Mouse (Mus musculus) hindbrain, embryonic 11.5 days (tissue): ENCODE data around the gene Olfr490. TPM values are rescaled to one million over a fixed set of nuclear protein-coding genes. Genes with fewer than 3 reads are reported as not detected.

Experiments used
- ATAC-seq: fragments of 200-750 bp; cut with Nextera tagmentation; 2 replicates; pipeline ENCODE4 v1.8.0; 2017; ENCODE audit warnings: mild to moderate bottlenecking, moderate TSS enrichment, moderate library complexity; ENCODE audit not compliant: low FRiP score
- DNase-seq: peaks from one replicate; pipeline ENCODE4 v3.0.0-alpha.2; 2015; ENCODE audit warnings: low spot score
- H3K27ac ChIP-seq: fragments of 300-500 bp; sonication (generic); 2 replicates; pipeline ENCODE4 v1.5.1; 2014; ENCODE audit warnings: mild to moderate bottlenecking, low read depth, low read length
- H3K27me3 ChIP-seq: fragments of 300-500 bp; sonication (generic); 2 replicates; pipeline ENCODE4 v1.6.1; 2014; ENCODE audit warnings: mild to moderate bottlenecking, low read length, moderate library complexity, mixed read lengths; ENCODE audit not compliant: control insufficient read depth, insufficient read depth
- H3K36me3 ChIP-seq: fragments of 300-500 bp; sonication (generic); 2 replicates; pipeline ENCODE4 v1.6.1; 2014; ENCODE audit warnings: mild to moderate bottlenecking, low read length, moderate library complexity, mixed read lengths; ENCODE audit not compliant: control insufficient read depth, insufficient read depth
- H3K4me1 ChIP-seq: fragments of 300-500 bp; sonication (generic); replicated peaks from 2 replicates; pipeline ENCODE4 v1.6.1; 2014; ENCODE audit warnings: low read length, mixed read lengths; ENCODE audit not compliant: control insufficient read depth, insufficient read depth
- H3K4me2 ChIP-seq: fragments of 300-500 bp; sonication (generic); replicated peaks from 2 replicates; pipeline ENCODE4 v1.6.1; 2014; ENCODE audit warnings: mild to moderate bottlenecking, low read depth, low read length
- H3K4me3 ChIP-seq: fragments of 300-500 bp; sonication (generic); 2 replicates; pipeline ENCODE4 v1.5.1; 2014; ENCODE audit warnings: low read depth, low read length
- H3K9ac ChIP-seq: fragments of 300-500 bp; sonication (generic); 2 replicates; pipeline ENCODE4 v1.6.1; 2014; ENCODE audit warnings: low read depth, low read length
- H3K9me3 ChIP-seq: fragments of 300-500 bp; sonication (generic); 2 replicates; pipeline ENCODE4 v1.6.1; 2016; ENCODE audit warnings: low read length; ENCODE audit not compliant: control insufficient read depth
- WGBS: fragments of 180-500 bp; shearing (Covaris S2); extraction: QIAGEN DNeasy Blood & Tissue Kit; methylation state at CpG from one replicate; pipeline ENCODE4 v1.1.7; 2014; 5-methylcytosine and 5-hydroxymethylcytosine counted together
- polyA plus RNA-seq: library from polyadenylated mRNA; unstranded; fragments of >200 nt; fragmentation: Nextera tagmentation; extraction: Ambion mirVana; gene quantifications from 2 replicates; pipeline ENCODE4 v1.2.1, GENCODE M21; 2014

Olfr490 gene
- polyA plus RNA-seq: not detected in 2 replicates

DNA sequence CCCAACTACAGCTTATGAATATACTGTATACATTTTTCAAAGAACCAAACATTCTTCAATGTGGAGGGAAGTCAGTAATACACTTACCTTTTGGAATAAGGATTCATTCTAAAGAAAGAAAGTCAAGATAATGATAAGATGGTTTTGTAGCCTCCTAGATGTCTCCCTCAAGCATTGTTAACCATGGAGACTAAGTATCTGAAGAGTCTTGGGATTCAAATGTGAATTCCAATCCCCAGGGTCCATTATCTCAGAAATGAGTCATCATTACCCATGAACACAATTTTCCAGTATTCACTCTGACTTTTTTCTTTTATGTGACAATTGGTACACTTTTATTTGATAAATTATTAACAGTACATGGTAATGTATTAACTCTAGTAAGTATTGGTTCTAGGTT lies at the start of gene Olfr490:
Olfr490 (minus strand) TSS at position 101 of the 400 bp plus-strand sequence.
- no peak within 1 kb of the TSS for H3K27ac ChIP-seq
- H3K4me3 ChIP-seq: no peak within 1 kb of the TSS
- no peak within 1 kb of the TSS for H3K9ac ChIP-seq
- no peaks in the 10 kb centered on the region for H3K27me3 ChIP-seq
- H3K4me2 ChIP-seq: no peak within 1 kb of the TSS
- no peaks in the 10 kb centered on the region for H3K36me3 ChIP-seq
- H3K4me1 ChIP-seq: no peaks in the 10 kb centered on the region
- no peaks in the 10 kb centered on the region for H3K9me3 ChIP-seq
- ATAC-seq: no peak
- no peak for DNase-seq

DNA sequence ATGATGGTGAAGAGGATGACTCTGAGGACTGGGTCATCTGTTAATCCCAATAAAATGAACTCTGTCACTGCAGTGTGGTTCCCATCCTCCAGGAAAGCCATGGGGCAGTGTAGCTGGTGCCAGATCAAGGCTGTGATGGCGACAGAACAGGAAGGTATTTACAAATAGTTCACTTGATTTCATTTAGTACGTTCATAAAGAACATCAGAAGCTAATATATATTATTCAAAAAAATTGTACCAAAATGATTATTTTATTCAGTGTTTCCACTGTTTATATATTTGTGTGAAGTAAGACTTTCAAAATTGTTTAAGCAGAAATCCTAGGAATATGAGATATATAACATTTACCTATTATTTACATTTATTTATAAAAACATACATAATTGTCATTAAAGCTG lies 34.8 kb upstream of the Olfr490 start, which contains the start of gene Olfr492:
Olfr492 (minus strand) TSS at position 101 of the 400 bp plus-strand sequence.
- no peaks in the 10 kb centered on the region for H3K36me3 ChIP-seq
- H3K27ac ChIP-seq: no peak within 1 kb of the TSS
- no peak within 1 kb of the TSS for H3K4me2 ChIP-seq
- H3K27me3 ChIP-seq: no peaks in the 10 kb centered on the region
- no peaks in the 10 kb centered on the region for H3K4me1 ChIP-seq
- H3K9ac ChIP-seq: no peak within 1 kb of the TSS
- WGBS: 93% methylated on average over 2 of the region's 2 CpGs
- no peaks in the 10 kb centered on the region for H3K9me3 ChIP-seq
- ATAC-seq (no peak), DNase-seq (no peak)
- no peak within 1 kb of the TSS for H3K4me3 ChIP-seq

DNA sequence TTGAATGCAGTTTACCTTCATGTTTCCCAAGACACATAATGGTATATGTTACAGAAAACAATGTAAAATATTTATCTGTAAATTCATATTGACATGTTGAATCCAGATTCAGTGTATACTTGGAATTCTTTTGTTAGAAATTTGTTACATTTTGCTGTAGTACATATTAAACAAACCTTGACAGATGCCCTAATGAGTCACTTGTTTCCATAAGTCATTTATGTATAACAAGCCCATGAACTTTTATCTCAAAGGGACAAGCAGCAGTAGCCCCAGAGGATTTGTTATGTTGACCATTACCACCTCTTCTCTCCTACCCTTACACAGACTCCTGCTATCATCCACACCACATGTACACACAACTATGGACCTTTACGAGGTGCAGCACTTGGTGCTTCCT lies 24.4 kb upstream of the Olfr490 start, which contains the start of gene Olfr491:
Olfr491 (plus strand) TSS at position 301 of the 400 bp plus-strand sequence.
- no peaks in the 10 kb centered on the region for H3K9me3 ChIP-seq
- no peaks in the 10 kb centered on the region for H3K4me1 ChIP-seq
- WGBS: 72% methylated on average over 1 of the region's 1 CpGs
- H3K4me3 ChIP-seq: no peak within 1 kb of the TSS
- H3K9ac ChIP-seq: no peak within 1 kb of the TSS
- DNase-seq: no peak
- H3K27me3 ChIP-seq: no peaks in the 10 kb centered on the region
- no peak within 1 kb of the TSS for H3K27ac ChIP-seq
- no peak for ATAC-seq
- H3K36me3 ChIP-seq: no peaks in the 10 kb centered on the region
- H3K4me2 ChIP-seq: no peak within 1 kb of the TSS

DNA sequence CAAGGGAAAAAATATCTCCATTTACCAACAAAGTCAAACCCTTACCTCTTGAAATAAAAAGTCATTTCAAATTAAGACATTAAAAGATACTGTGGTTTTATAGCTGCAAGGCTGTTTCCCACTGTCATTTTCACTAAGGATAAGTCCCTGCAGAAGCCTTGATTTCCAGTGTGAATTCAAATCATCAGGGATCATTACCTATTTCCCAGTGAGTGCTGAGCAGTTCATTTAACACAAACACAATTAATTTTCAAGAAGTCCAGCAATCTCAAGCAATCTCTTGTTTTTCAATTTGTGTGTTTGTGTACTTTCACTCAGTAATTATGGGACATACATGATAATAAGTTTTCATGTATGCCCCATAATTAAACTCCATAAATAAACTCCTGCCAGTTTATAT lies 30.5 kb downstream of the Olfr490 start, which contains the start of gene Olfr488:
Olfr488 (minus strand) TSS at position 101 of the 400 bp plus-strand sequence.
- Histone ChIP-seq H3K4me1 (no peaks in the 10 kb centered on the region), H3K4me2 (no peak within 1 kb of the TSS), H3K9ac (no peak within 1 kb of the TSS), H3K27me3 (no peaks in the 10 kb centered on the region), H3K36me3 (no peaks in the 10 kb centered on the region), H3K27ac (no peak within 1 kb of the TSS), H3K9me3 (no peaks in the 10 kb centered on the region), H3K4me3 (no peak within 1 kb of the TSS)
- ATAC-seq (no peak), DNase-seq (no peak)

Other genes starting within 250 kb of the Olfr490 start
- not detected in 2 replicates for gene Olfr479, start 238.2 kb downstream of the Olfr490 start, polyA plus RNA-seq
- gene Olfr480, start 221.6 kb downstream of the Olfr490 start, polyA plus RNA-seq: not detected in 2 replicates
- gene Olfr481, start 209.1 kb downstream of the Olfr490 start, polyA plus RNA-seq: not detected in 2 replicates
- 0.07 TPM in 1 of 2 replicates, not detected in the other for gene Olfr482, start 191.3 kb downstream of the Olfr490 start, polyA plus RNA-seq
- not detected in 2 replicates for gene Olfr483, start 188.1 kb downstream of the Olfr490 start, polyA plus RNA-seq
- gene Olfr484, start 161.5 kb downstream of the Olfr490 start, polyA plus RNA-seq: not detected in 2 replicates
- gene Olfr485, start 129.1 kb downstream of the Olfr490 start, polyA plus RNA-seq: not detected in 2 replicates
- not detected in 2 replicates for gene Olfr486, start 116.2 kb downstream of the Olfr490 start, polyA plus RNA-seq
- not detected in 2 replicates for gene Olfr487, start 74.3 kb downstream of the Olfr490 start, polyA plus RNA-seq
- not detected in 2 replicates for gene Olfr488, start 30.6 kb downstream of the Olfr490 start, polyA plus RNA-seq
- not detected in 2 replicates for gene Olfr491, start 24.5 kb upstream of the Olfr490 start, polyA plus RNA-seq
- not detected in 2 replicates for gene Olfr492, start 34.7 kb upstream of the Olfr490 start, polyA plus RNA-seq
- gene Olfr493, start 58.0 kb upstream of the Olfr490 start, polyA plus RNA-seq: not detected in 2 replicates
- not detected in 2 replicates for gene Olfr494, start 76.4 kb upstream of the Olfr490 start, polyA plus RNA-seq
- gene Olfr495, start 104.2 kb upstream of the Olfr490 start, polyA plus RNA-seq: not detected in 2 replicates
- gene Olfr497, start 131.5 kb upstream of the Olfr490 start, polyA plus RNA-seq: not detected in 2 replicates
- not detected in 2 replicates for gene Olfr498, start 176.4 kb upstream of the Olfr490 start, polyA plus RNA-seq
- gene Olfr502, start 236.1 kb upstream of the Olfr490 start, polyA plus RNA-seq: not detected in 2 replicates